Mouse (Mus musculus): ENCODE data around the gene Cd24a.

Gene Cd24a

DNA sequence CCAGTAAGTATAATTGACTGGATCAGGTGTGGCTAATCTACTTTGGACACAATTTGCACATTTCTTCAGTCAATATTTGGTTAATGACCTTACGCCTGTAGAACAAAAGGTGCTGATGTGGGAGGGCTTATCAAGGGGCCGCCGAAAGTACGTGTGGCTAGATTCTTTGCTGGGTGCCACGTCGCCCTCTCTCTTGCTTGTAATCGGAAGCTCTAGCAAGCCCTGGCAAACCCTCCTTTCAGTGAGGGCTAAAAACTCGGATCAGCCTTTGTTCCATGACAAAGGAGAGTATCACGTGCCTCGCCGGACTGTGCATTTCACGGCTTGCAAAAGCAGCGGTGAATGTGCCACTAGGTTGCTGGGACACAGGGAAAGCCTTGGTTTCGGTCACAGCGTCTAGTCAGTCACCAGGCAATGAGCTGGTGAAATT is 2.6 kb downstream of the Cd24a start:
- ATAC-seq (ENCODE audit: insufficient number of reproducible peaks, low FRiP score, low TSS enrichment), result no peak

DNA sequence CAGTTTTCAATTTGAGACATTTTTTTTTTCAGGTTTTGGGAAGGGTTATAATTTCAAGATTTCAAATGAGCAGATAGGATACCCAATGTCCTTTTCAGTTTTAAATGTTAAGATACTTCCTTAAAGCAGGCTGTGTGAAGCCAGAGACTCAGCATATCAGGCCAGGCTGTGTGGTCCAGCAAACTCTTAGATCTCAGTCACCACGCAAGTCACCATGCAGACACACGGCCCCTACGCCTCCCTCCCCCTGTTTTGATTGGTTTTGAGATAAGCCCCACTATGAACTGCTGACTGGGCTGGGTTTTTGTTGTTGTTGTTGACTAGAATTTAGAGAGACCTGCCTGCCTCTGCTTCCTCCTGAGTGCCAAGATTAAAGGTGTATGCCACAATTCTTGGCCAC is 3.2 kb downstream of the Cd24a start:
- ATAC-seq (ENCODE audit: insufficient number of reproducible peaks, low FRiP score, low TSS enrichment), result no peak

DNA sequence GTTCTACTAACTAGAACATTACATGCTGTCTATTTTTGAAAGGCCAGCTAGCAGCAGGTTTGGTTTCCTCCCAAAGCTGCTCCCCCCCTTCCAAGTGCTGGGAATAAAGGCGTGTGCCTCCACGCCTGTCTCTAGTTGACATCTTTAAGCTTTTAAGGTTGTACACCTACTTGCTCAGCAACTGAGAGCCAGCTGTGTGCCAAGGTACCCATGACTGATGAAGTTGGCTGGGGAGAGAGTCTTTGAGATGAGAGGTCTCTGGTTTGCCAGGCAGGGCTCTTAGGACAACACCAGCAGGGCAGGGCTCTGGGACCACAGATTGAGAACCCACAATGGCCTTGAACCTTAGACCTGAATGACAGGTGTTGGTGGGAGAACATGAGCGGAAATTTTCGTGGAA is 6.5 kb downstream of the Cd24a start:
- ATAC-seq (ENCODE audit: insufficient number of reproducible peaks, low FRiP score, low TSS enrichment), result no peak

DNA sequence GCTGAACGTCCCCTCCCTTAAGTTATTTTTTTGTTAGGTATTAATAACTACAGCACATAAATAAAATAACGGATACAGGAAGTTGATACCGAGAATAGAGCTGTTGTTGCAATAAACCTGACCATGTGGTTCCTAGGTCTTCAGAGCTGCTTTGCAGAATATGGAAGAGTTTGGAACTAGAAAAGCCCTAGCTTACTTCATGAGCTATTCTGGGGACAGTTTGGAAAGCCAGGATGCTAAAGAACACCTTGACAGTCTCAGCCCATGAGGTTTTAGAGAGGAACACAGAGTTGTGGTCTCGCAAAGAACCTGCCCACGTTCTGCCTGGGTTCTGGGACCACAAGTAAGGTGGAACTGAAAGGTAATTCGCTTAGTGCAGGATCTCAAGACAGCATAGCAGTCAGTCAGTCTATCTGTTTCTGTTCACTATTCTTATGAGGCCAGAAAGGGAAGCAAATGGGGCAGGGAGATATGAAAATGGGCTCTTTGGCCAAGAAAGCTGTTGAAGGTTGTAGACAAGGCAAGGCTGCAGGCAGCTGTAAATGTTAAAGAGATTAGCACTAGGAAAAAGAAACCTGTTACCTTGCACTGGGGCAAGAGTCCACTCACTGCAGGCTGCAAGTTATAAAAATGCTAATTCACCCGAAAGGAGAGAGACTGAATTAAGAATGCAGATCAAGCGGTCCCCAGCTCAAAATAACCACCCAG is 10.5 kb downstream of the Cd24a start:
- no peak for ATAC-seq (ENCODE audit: insufficient number of reproducible peaks, low FRiP score, low TSS enrichment)

DNA sequence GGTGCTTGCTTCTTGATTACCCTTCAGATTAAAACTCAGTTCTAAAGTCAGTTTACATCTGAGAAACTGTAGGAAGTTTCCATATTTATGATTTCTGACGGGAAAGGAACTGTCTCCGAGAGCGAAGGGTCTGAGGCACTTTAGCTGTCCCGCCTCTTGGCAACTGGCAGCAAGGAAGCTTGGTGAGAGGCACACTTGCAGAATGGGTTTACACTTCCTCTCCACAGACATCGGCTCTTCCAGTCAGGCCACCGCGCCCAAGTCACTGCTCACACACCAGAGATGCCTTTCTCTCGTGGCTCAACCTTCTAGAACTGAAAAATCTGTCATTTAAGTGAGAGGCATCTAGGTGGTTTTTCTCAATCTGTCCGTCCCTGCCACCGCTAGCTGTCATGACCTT is 13.4 kb downstream of the Cd24a start:
- no peak for ATAC-seq (ENCODE audit: insufficient number of reproducible peaks, low FRiP score, low TSS enrichment)

DNA sequence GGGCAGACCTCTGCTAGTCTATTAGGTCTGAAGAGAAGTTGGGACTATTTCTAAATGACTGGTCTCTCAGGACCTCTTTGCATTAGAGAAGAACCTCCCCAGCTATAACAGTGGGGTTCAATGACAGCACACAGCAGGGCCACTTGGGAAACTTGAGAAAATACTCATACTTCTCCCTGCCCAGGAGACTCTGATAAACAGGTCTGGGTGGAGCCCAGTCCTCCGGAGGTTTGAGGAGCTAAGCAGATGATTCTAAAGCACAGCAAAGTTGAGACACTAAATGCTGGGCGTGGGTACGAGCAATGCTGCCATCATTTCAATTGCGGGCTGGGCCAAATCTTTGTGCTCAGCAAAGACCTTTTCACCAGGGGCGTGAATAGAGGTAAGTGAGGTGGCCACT is 15.1 kb downstream of the Cd24a start:
- no peak for ATAC-seq (ENCODE audit: insufficient number of reproducible peaks, low FRiP score, low TSS enrichment)

DNA sequence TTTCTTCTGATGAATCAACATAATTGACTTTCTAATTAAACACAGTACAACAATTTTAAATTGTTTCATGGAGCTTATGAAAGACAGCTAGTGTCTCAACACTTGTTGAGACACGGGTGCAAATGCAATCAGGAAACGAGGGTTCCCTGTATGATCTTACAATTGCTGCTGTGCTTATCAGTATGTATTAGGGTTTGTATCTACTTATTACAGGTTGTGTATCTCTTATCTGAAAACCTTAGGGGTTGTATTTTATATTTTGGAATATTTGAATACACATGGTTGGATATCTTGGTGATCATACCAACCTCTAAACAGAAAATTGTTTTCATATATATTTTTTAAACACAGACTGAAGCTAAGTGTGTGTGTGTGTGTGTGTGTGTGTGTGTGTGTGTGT is 16.1 kb downstream of the Cd24a start:
- ATAC-seq (ENCODE audit: insufficient number of reproducible peaks, low FRiP score, low TSS enrichment), result no peak

DNA sequence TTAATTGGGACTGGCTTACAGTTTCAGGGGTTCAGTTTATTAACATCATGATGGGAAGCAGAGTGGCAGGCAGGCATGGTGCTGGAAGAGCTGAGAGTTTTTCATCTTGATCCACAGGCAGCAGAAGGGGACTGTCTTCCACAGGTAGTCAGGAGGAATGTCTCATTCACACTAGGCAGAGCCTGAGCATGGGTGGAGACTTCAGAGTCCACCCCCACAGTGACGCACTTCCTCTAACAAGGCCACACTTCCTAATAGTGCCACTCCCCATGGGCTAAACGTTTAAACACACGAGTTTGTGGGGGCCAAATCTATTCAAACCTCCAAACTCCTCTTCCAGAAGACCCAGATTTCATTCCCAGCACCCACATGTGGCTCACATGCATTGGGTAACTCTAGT is 16.8 kb downstream of the Cd24a start:
- no peak for ATAC-seq (ENCODE audit: insufficient number of reproducible peaks, low FRiP score, low TSS enrichment)

DNA sequence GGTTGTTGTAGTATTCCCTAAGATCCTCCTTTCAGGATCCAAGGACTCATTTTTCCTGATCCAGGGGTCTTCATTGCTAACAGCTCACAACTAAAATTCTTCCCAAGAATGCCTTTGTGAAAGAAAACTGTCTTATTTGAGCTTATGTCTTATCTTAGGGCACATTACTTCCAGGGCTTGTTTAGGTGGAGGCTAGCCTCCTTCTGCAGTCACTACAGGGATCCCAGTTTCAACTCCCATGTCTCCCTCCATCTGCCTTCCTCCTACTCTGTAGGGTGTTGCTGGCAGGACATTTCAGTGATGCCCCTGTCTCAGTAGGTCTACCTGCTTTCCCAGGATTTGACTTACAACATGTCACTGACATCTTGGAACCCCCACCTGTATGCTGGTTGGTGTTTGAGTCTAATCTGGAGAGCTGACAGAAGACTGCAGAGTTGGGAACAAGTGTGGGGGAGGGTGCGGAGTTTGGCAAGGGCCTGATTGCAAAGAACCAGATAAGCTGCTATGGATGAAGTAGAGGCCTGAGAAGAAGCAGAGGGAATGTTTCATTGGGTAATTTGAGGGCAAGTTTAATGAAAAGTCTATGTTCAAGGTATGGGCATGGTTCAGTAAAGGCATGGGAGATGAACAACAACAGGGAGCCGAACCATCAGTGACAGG is 20.1 kb downstream of the Cd24a start:
- ATAC-seq (ENCODE audit: insufficient number of reproducible peaks, low FRiP score, low TSS enrichment), result no peak

DNA sequence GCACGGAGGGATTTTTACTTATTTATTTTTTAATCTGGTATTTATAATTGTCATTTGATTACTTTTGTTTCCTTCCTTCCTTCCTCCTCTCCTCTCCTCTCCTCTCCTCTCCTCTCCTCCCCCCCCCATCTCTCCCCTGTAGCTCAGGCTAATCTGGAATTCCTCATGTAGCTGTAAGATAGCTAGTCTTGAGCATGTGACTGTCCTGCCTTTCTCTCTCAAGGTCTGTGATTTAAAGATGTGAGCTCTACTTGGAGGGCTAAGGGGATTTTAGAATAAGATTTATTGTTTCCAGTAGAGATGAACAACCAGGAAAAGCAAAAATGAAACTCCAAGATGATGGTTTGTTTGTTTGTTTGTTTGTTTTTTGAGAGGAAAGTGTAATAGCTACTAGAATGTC is 23.0 kb downstream of the Cd24a start:
- no peak for ATAC-seq (ENCODE audit: insufficient number of reproducible peaks, low FRiP score, low TSS enrichment)

DNA sequence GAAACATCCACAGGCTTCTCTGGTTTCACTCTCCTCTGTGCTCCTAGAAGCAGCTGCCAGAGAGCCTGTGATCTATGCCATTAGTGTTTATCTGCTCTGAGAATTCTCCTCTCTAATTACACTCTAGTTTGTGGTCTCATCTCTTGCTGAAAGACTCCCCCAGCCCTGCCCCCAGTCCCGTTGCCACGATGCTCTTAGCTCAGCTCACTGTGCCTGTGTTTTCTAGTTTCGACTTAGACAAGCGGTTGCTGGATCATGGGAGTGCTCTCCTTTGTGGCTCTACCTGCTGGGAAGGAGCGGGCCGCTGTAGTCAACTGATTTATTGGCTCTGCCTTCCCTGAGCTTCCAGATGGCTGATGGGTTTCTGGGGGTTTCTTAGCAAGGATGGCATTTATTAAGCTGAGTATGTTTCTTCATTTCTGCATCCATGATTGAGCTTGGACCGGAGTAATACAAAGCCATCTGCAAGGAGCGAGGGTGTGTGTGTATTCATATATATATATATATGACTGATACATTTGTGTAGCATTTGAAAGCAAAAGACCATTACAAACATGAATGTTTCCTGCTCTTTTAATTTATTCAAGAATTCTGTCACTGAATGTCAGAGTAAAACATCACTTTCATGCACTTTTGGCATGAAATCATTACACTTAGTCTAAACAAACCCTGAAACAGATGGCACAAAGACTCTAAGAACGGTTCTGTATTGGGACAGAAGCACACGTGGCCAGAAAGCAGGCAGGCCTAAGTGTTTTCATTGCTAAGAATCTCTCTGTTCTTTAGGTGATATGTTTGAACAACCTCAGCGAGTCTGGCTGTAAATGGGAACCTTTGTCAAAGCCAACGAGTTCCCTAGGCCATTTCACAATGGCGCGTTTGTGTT is 23.7 kb downstream of the Cd24a start:
- no peak for ATAC-seq (ENCODE audit: insufficient number of reproducible peaks, low FRiP score, low TSS enrichment)

DNA sequence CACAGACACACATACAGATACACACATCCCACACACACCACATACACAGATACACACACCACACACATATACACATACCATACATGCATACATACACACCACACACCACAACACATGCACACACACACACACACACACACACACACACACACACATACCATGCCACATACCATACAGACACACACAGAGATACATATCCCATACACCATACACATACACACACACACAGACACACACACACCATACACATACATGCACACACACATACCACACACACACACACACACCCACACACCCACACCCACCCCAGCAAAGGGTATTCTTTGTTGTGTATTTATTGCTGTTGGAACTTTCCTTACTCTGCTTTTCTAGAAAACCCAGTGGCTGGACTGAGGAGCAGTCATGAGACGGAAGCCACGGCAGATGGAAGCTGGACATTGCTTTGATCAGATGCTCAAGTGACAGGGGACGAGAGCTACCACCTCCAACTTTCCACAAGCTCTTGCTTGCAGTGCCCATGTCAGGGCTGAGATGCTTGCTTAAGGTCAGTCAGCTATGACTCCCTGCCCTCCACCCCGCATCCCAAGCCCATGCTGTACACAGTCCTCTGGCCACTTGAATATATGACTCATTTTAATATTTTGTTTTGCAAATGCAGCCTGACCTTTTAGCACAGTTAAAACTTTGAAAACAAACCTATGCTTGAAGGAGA is 26.0 kb downstream of the Cd24a start:
- no peak for ATAC-seq (ENCODE audit: insufficient number of reproducible peaks, low FRiP score, low TSS enrichment)

DNA sequence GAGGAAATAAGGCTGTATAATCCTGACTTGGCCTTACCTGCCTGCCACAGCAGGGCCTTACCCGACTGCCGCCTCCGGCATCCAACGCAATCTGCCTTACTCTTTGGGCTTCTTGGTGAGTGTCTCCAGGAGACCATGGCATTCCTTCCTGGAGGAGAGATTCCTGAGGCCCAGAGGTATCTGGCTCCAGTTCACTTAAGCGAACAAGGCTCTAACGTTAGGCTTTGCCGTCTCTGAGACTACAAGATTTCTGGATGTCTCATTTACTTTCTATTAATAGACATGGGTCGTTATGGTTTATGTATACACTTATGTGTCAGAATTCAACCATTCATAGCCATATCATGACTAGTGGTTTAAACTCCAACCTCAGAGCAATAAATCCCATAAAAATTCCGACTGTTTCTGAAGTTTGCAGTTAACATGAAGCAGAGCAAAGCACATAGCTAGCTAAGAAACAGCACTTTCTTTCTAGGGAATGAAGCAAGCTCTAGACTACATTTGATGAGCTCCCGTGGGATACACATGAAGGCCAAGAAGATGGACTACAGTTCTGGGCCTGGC is 26.7 kb downstream of the Cd24a start:
- no peak for ATAC-seq (ENCODE audit: insufficient number of reproducible peaks, low FRiP score, low TSS enrichment)

DNA sequence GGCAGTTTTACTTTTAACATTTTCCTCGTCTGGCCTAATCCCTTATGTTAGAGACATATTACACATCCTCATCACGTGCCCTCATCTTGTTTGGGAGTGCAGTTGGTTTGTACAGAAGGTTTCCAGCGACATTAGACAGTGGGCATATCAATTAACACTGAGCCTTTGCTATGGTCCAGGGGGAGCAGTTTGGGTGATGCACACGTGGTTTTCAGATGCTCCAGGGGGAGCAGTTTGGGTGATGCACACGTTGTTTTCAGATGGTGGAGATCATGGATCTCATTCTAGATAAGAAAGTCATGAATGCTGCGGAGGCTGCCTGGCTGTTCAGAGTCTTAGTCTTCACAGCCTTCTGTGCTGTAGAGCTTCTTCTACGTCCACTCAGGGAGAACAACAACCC is 27.8 kb downstream of the Cd24a start:
- ATAC-seq (ENCODE audit: insufficient number of reproducible peaks, low FRiP score, low TSS enrichment), result no peak

DNA sequence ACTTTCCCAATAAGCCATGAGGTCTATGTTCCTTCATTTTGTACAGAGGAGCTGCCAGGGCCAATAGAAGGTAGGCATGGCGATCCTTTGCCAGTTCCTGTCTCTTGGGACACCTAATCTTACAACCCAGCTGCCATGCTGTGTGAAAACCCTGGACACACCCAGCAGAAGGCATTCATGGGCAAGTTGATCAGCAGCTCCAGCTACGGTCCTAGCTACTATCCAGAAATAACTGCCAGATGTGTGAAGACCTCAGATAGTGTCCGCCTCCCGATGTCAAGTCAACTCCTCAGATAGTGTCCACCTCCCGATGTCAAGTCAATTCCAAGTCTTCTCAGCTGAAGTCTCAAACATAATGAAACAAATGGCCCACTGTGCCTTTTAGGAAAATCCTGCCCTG is 31.4 kb downstream of the Cd24a start:
- no peak for ATAC-seq (ENCODE audit: insufficient number of reproducible peaks, low FRiP score, low TSS enrichment)

DNA sequence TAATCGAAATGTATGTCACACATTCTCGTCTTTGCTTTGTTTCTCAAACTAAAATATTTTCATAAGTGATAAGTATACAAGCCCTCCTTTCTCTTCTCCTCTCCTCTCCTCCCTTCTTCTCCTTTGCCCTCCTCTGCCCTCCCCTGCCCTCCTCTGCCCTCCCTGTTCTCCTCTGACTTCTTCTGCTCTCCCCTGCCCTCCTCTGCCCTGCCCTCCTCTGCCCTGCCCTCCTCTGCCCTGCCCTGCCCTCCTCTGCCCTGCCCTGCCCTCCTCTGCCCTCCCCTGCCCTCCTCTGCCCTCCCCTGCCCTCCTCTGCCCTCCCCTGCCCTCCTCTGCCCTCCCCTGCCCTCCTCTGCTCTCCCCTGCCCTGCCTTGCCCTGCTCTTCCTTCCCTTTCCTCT is 31.9 kb downstream of the Cd24a start:
- ATAC-seq (ENCODE audit: insufficient number of reproducible peaks, low FRiP score, low TSS enrichment), result no peak

DNA sequence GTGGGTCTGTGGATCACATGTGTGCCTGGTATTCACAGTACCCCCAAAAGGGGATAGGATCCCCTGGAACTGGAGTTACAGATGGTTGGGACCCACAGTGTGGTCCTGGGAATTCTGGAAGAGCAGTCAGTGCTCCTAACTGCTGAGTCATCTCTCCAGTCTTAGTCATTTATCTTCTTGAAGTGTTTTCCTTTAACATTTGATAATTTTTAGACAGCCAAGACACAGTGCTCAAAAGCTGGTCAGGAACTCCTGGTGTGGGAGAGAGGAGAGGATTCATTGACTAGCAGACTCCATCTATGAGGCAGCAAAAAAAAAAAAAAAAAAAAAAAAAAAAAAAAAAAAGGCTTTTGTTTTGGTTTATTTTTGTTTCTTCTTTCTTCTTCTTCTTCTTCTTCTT is 33.0 kb downstream of the Cd24a start:
- no peak for ATAC-seq (ENCODE audit: insufficient number of reproducible peaks, low FRiP score, low TSS enrichment)

DNA sequence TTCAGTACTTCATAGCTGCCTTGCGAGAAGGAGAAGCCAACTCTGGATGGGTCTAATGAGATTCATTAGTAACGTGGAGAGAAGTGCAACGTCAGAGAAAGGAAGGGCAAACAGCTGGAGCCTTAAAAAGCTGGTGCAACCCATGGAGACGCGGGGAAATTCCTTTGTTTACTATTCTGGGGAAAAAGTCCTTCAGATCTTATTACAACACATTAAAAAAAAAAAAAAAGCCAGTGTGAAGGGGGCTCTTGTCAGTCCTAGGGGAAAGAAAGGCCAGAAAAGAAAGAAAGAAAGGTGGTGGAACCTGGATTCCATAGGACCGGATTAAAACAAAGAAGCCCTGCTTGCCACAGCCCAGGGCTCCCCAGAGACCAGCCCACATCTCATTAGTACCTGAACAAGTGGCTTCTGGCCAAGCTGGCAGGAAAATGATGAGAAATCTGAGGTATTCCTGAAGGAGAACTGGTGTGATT is 41.0 kb downstream of the Cd24a start:
- no peak for ATAC-seq (ENCODE audit: insufficient number of reproducible peaks, low FRiP score, low TSS enrichment)

DNA sequence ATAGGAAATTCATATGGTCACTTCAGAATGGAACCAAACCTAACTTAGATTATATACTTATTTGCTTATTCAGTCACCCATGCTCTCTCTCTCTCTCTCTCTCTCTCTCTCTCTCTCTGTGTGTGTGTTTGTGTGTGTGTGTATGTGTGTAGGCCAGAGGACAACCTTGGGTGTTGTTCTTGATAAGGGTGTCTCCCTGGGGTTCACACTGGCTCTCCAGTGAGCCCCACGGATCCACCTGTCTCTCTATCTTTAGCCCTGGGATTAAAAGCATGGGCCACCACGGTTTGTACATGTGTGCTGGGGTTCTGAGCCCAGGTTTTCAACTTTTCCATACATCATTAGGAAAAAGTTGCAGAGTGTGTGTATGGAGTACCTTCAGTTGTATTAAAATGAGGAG is 41.9 kb downstream of the Cd24a start:
- no peak for ATAC-seq (ENCODE audit: insufficient number of reproducible peaks, low FRiP score, low TSS enrichment)

DNA sequence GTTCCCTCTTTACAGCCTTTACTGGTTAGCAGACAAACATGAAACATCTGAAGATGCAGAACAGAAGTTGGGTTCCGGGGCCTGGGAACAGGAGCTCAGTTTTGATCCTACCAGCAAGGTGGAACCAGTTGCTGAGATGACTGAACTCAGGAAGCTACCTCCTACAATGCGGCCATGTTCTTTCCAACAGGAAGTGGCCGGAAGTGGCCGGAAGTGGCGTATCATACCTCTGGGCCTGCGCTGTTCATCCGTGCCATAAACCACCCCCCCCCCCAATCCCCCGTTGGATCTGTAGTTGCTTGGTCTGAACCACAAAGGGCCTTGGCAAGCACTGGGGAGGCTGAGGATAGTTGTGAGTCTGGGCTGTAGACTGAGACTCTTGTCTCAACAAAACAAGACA is 45.4 kb downstream of the Cd24a start:
- no peak for ATAC-seq (ENCODE audit: insufficient number of reproducible peaks, low FRiP score, low TSS enrichment)

Data from cerebellum, adult (tissue).